Mouse (Mus musculus) thymus, adult 2 months (tissue): ENCODE measurements around the gene Ppp1r15b. TPM values are rescaled to one million over a fixed set of nuclear protein-coding genes. Genes with fewer than 3 reads are reported as not detected.

Experiments
- DNase-seq: peaks from one replicate; pipeline ENCODE4 v3.0.0; 2021
- H3K27ac ChIP-seq: fragments of 200-500 bp; 2 replicates; pipeline ENCODE4 v1.5.1; 2012; ENCODE audit warnings: low read length, control low read depth; ENCODE audit not compliant: control insufficient read depth, insufficient read depth
- H3K27me3 ChIP-seq: fragments of 200-500 bp; 2 replicates; pipeline ENCODE4 v1.6.1; 2012; ENCODE audit warnings: mild to moderate bottlenecking, low read length, moderate library complexity, mixed read lengths; ENCODE audit not compliant: control insufficient read depth, insufficient read depth
- H3K36me3 ChIP-seq: fragments of 200-500 bp; 2 replicates; pipeline ENCODE4 v1.6.1; 2012; ENCODE audit warnings: mild to moderate bottlenecking, low read length, moderate library complexity; ENCODE audit not compliant: control insufficient read depth, insufficient read depth
- H3K4me1 ChIP-seq: fragments of 200-500 bp; replicated peaks from 2 replicates; pipeline ENCODE4 v1.6.1; 2012; ENCODE audit warnings: low read length; ENCODE audit not compliant: control insufficient read depth, insufficient read depth
- H3K4me3 ChIP-seq: fragments of 200-500 bp; 2 replicates; pipeline ENCODE4 v1.5.1; 2012; ENCODE audit warnings: mild to moderate bottlenecking, low read length, control low read depth, moderate library complexity; ENCODE audit not compliant: control insufficient read depth, insufficient read depth
- CTCF ChIP-seq: fragments of 200-500 bp; IDR thresholded peaks from 2 replicates; pipeline ENCODE4 v1.5.1; 2012; ENCODE audit warnings: mild to moderate bottlenecking, control low read depth, low read length, moderate library complexity, borderline replicate concordance; ENCODE audit not compliant: control insufficient read depth, poor library complexity, insufficient read depth; ENCODE audit errors: extremely low read depth
- POLR2A ChIP-seq: fragments of 200-500 bp; IDR thresholded peaks from 2 replicates; pipeline ENCODE4 v1.6.1; 2012; ENCODE audit warnings: mild to moderate bottlenecking, low read length, control low read depth, moderate library complexity; ENCODE audit not compliant: control insufficient read depth, poor library complexity, insufficient read depth; ENCODE audit errors: extremely low read depth
- WGBS: fragments of 180-500 bp; shearing (Covaris S2); methylation state at CpG from one replicate; pipeline ENCODE4 v1.1.7; 2018; 5-methylcytosine and 5-hydroxymethylcytosine counted together
- polyA plus RNA-seq: library from polyadenylated mRNA; depleted of rRNA; stranded (reverse); fragments of >200 nt; gene quantifications from 2 replicates; pipeline ENCODE4 v1.2.3, GENCODE M21; 2012; rRNA removed

Gene Ppp1r15b
- polyA plus RNA-seq, 1 experiment, result 45.8 TPM

GRCm38 (mm10) chr1:133181072-133182015, 50.4 kb downstream of the Ppp1r15b start:
- peak; percentile 82 for DNase-seq
- Histone ChIP-seq H3K36me3 (no peaks in the 10 kb centered on the region), H3K27ac (no peak overlapping the region), H3K27me3 (peaks cover 12% of the 10 kb centered on the region; the same call in 1 of the 2 replicates), H3K4me3 (no peak overlapping the region), H3K4me1 (peaks cover 13% of the 10 kb centered on the region)
- 8% methylated on average over 31 of the region's 31 CpGs for WGBS
- TF ChIP-seq CTCF (peak; percentile 85), POLR2A (no peak)

- peak overlapping the region; percentile 2; the same call in 1 of the 2 replicates for H3K4me3 ChIP-seq
- H3K27me3 ChIP-seq, result peaks cover 12% of the 10 kb centered on the region; the same call in 1 of the 2 replicates
- WGBS, result 5% methylated on average over 23 of the region's 25 CpGs
- no peaks in the 10 kb centered on the region for H3K36me3 ChIP-seq
- H3K4me1 ChIP-seq, result peaks cover 13% of the 10 kb centered on the region
- H3K27ac ChIP-seq, result no peak overlapping the region
- DNase-seq, result no peak
- TF ChIP-seq POLR2A (no peak), CTCF (no peak)
Measured at GRCm38 (mm10) chr1:133182016-133182705, 51.2 kb downstream of the Ppp1r15b start.

- WGBS, result 24% methylated on average over 16 of the region's 16 CpGs
- no peak for DNase-seq
- H3K36me3 ChIP-seq, result no peaks in the 10 kb centered on the region
- no peak overlapping the region for H3K27ac ChIP-seq
- peak overlapping the region; percentile 2; the same call in 1 of the 2 replicates for H3K4me3 ChIP-seq
- H3K27me3 ChIP-seq, result peaks cover 12% of the 10 kb centered on the region; the same call in 1 of the 2 replicates
- TF ChIP-seq CTCF (no peak), POLR2A (no peak)
- peaks cover 13% of the 10 kb centered on the region for H3K4me1 ChIP-seq
Measured at GRCm38 (mm10) chr1:133182706-133183095, 51.8 kb downstream of the Ppp1r15b start.

- H3K36me3 ChIP-seq, result no peaks in the 10 kb centered on the region
- peaks cover 13% of the 10 kb centered on the region for H3K4me1 ChIP-seq
- no peak for DNase-seq
- H3K4me3 ChIP-seq, result no peak overlapping the region
- peaks cover 12% of the 10 kb centered on the region; the same call in 1 of the 2 replicates for H3K27me3 ChIP-seq
- no peak overlapping the region for H3K27ac ChIP-seq
- TF ChIP-seq POLR2A (no peak), CTCF (no peak)
- WGBS, result 93% methylated on average over 16 of the region's 16 CpGs
Measured at GRCm38 (mm10) chr1:133183141-133183925, 52.4 kb downstream of the Ppp1r15b start.

GRCm38 (mm10) chr1:133187948-133188680, 57.2 kb downstream of the Ppp1r15b start:
- Histone ChIP-seq H3K4me3 (no peak overlapping the region), H3K27me3 (no peaks in the 10 kb centered on the region), H3K36me3 (no peaks in the 10 kb centered on the region), H3K27ac (no peak overlapping the region), H3K4me1 (peaks cover 7% of the 10 kb centered on the region)
- WGBS, result 61% methylated on average over 4 of the region's 4 CpGs
- DNase-seq, result no peak
- TF ChIP-seq POLR2A, result no peak

- TF ChIP-seq POLR2A (no peak), CTCF (no peak)
- no peak overlapping the region for H3K27ac ChIP-seq
- H3K4me1 ChIP-seq, result peaks cover 7% of the 10 kb centered on the region
- no peak for DNase-seq
- H3K36me3 ChIP-seq, result no peaks in the 10 kb centered on the region
- no peak overlapping the region for H3K4me3 ChIP-seq
- WGBS, result 77% methylated on average over 8 of the region's 8 CpGs
- H3K27me3 ChIP-seq, result no peaks in the 10 kb centered on the region
Measured at GRCm38 (mm10) chr1:133188719-133189118, 57.8 kb downstream of the Ppp1r15b start.

Other genes starting within 250 kb of the Ppp1r15b start
- gene Mdm4, start 100.6 kb upstream of the Ppp1r15b start, polyA plus RNA-seq, result 127 and 147 TPM in 2 replicates
- gene Pik3c2b, start 85.5 kb upstream of the Ppp1r15b start, polyA plus RNA-seq, result 9.5 and 12.1 TPM in 2 replicates
- gene Plekha6, start 33.1 kb downstream of the Ppp1r15b start, polyA plus RNA-seq, result 5.1 and 9.4 TPM in 2 replicates
- 0.07 TPM in 1 of 2 replicates, not detected in the other for gene Golt1a, start 178.7 kb downstream of the Ppp1r15b start, polyA plus RNA-seq
- gene Kiss1, start 190.7 kb downstream of the Ppp1r15b start, polyA plus RNA-seq, result 0.37 TPM in 1 of 2 replicates, not detected in the other
- 0.22 and 0.65 TPM in 2 replicates for gene Ren1, start 219.4 kb downstream of the Ppp1r15b start, polyA plus RNA-seq
- gene Etnk2, start 232.4 kb downstream of the Ppp1r15b start, polyA plus RNA-seq, result 0.18 and 0.80 TPM in 2 replicates